Mouse (Mus musculus) fat pad, adult 2 months (tissue): Measurements from ENCODE around the gene Zbtb40.

ENCODE experiments used
- DNase-seq: peaks from one replicate; pipeline ENCODE4 v3.0.0-alpha.2; 2011; ENCODE audit warnings: low read depth, low spot score; ENCODE audit errors: extremely low read depth

The Zbtb40 gene

GRCm38 (mm10) chr4:136937344-136937743 is 111.3 kb downstream of the Zbtb40 start:
- no peak for DNase-seq

GRCm38 (mm10) chr4:136934746-136935613 is 113.6 kb downstream of the Zbtb40 start:
- DNase-seq, result no peak

- no peak for DNase-seq
Observed at GRCm38 (mm10) chr4:136930474-136930873, 118.1 kb downstream of the Zbtb40 start.
